In genomic region chr7:135076904-135077303, GRCm38 (mm10) we compare ENCODE assay signal across 15 mouse cellular contexts.
"Had no signal": no experiment of that assay in that cellular context is flagged by ENCODE, and none has a peak within 500 bp of the region (broad histone marks: within the 10 kb centered on the region; RNA-seq: fewer than 3 reads in every experiment).

No protein-coding gene starts in this region.

- DNase-seq: layer of hippocampus, adult 9-11 months; layer of hippocampus, postnatal 36 days; lung, embryonic 14.5 days; lung, postnatal 10 days; lung, postnatal 4 days; midbrain, embryonic 14.5 days; right cerebral cortex, adult 18-20 months; right cerebral cortex, postnatal 25 days; thymus, postnatal 4 days had no signal

- ATAC-seq: intestine, embryonic 16.5 days; liver, embryonic 12.5 days had no signal

- H3K4me2 ChIP-seq: limb, embryonic 15.5 days; liver, embryonic 12.5 days; lung, embryonic 14.5 days; neural tube, embryonic 15.5 days had no signal

- H3K4me1 ChIP-seq: limb, embryonic 15.5 days; liver, embryonic 12.5 days; midbrain, embryonic 10.5 days had no signal

- H3K36me3 ChIP-seq: liver, embryonic 12.5 days; midbrain, embryonic 10.5 days; neural tube, embryonic 15.5 days had no signal

- H3K9me3 ChIP-seq: limb, embryonic 15.5 days; liver, embryonic 12.5 days; midbrain, embryonic 10.5 days; neural tube, embryonic 15.5 days had no signal

- H3K27ac ChIP-seq: limb, embryonic 15.5 days; liver, embryonic 12.5 days; midbrain, embryonic 10.5 days; neural tube, embryonic 15.5 days had no signal

- H3K4me3 ChIP-seq: limb, embryonic 15.5 days; liver, embryonic 12.5 days; midbrain, embryonic 10.5 days; myocyte; neural tube, embryonic 15.5 days had no signal

- H3K27me3 ChIP-seq: limb, embryonic 15.5 days; liver, embryonic 12.5 days; neural tube, embryonic 15.5 days had no signal

- H3K9ac ChIP-seq: limb, embryonic 15.5 days; liver, embryonic 12.5 days; lung, embryonic 14.5 days; neural tube, embryonic 15.5 days had no signal
